Mouse (Mus musculus): ENCODE data around the gene St6galnac3. TPM values are rescaled to one million over a fixed set of nuclear protein-coding genes. Genes with fewer than 3 reads are reported as not detected.

St6galnac3 gene
- polyA plus RNA-seq, 1 experiment: 2.5 TPM

DNA sequence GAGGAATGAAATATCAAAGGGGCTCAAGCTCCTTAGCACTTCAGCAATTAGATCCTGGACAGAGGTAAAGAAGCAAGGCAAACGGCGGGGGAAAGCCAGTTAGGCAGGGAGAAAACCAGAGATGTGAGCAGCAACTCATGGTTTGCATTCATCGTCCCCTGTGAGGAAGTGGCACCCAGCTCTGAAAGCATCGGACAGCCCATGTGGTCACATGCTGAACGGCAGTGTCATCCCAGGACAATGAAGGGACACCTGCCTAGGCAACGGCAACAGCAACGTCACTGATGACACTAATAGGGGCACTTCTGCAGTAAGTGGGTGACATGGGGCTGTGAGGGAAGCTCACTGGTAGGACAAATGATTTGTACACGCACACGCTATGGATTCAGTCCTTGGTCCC is 249.1 kb downstream of the St6galnac3 start:
- no peak overlapping the region for H3K27ac ChIP-seq (ENCODE audit: insufficient read depth, low read length)
- no peaks in the 10 kb centered on the region for H3K4me1 ChIP-seq (ENCODE audit: control insufficient read depth, insufficient read depth, low read length)
- no peak overlapping the region for H3K4me3 ChIP-seq (ENCODE audit: insufficient read depth, low read length)
- TF ChIP-seq POLR2A (IDR thresholded peaks at IDR 0.05; ENCODE audit: low read depth, low read length) (no peak), CTCF (IDR thresholded peaks at IDR 0.05; ENCODE audit: borderline replicate concordance, insufficient read depth, low read length) (no peak)

DNA sequence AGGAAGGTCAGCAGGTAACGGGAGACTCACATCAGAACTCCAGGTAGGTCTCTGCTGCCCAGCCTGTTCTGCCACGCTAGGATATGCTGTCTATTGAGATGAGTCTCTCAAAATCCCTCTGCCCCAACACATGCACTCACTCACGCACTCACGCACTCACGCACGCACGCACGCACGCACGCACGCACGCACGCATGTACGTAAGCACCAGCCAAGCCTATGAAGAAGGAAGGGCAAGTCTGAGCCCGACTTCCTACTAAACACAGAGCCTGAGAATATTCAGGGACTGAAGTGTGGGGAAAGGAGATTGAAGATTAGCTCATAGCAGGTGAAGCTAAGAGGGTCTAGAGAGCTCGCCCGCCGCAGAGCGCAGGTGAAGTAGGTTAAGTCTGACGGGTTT is 249.5 kb downstream of the St6galnac3 start:
- Histone ChIP-seq H3K4me1 (ENCODE audit: control insufficient read depth, insufficient read depth, low read length) (no peaks in the 10 kb centered on the region), H3K4me3 (ENCODE audit: insufficient read depth, low read length) (no peak overlapping the region), H3K27ac (ENCODE audit: insufficient read depth, low read length) (no peak overlapping the region)
- TF ChIP-seq CTCF (IDR thresholded peaks at IDR 0.05; ENCODE audit: borderline replicate concordance, insufficient read depth, low read length): no peak
- no peak for TF ChIP-seq POLR2A (IDR thresholded peaks at IDR 0.05; ENCODE audit: low read depth, low read length)

DNA sequence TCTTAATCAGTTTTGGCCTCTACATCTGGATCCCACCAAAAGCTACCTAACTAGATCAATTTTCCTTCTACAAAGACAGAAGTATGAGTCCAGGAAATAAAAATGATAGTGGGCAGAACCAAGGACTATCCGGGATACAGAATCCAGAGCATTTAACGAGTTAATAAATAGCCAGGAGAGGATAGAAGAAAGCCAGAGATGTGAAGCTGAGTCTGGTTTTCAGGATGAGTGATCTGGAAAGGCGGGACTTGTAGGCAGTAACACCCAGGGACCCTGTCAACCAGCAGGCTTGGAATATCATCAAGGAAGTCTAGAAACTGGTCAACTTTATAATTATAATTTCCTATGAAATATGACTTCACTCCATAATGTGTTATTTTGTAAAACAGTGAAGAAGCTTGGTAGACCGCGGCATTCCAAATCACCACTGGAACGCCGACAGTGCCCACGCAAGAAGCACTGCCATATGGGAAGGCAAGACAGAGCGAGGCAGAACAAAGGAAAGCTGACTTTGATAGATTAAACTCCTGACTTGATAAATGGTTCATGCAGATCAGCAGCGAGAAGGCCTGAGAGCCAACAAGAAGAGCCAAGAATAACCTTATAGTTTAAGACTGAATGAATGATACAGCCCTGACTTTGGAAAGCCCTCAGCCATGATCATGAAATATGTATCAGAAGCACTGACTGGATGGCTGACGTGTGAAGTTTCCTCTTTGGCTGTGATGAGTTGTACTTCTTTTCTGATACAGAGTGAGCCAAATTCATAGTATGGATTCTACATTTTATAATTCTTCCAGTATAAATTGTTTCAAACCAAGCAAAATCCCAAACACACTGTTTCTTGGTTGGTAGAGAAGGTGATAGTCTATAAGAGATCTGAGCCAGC is 252.1 kb downstream of the St6galnac3 start:
- Histone ChIP-seq H3K4me3 (ENCODE audit: insufficient read depth, low read length) (no peak overlapping the region), H3K4me1 (ENCODE audit: control insufficient read depth, insufficient read depth, low read length) (no peaks in the 10 kb centered on the region), H3K27ac (ENCODE audit: insufficient read depth, low read length) (no peak overlapping the region)
- TF ChIP-seq POLR2A (IDR thresholded peaks at IDR 0.05; ENCODE audit: low read depth, low read length) (no peak), CTCF (IDR thresholded peaks at IDR 0.05; ENCODE audit: borderline replicate concordance, insufficient read depth, low read length) (no peak)

DNA sequence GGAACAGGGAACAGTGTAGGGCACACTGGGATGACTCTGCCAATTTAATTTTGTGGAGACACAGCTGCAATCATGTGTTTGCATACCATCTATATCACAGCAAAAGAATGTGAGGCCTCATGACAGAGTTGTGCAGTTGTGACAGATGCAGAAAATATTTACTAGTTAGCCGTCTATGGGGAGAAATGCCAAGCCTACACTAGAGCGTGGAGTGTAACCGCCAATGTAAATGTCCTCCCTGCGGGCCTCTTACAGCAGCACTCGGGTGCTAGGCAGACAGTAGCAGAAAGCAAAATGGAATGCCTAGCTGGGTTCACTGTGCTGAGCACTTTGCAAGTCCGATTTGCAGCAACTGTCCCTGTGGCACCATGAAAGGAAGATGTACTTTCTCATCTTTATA is 261.1 kb downstream of the St6galnac3 start:
- Histone ChIP-seq H3K4me1 (ENCODE audit: control insufficient read depth, insufficient read depth, low read length) (no peaks in the 10 kb centered on the region), H3K27ac (ENCODE audit: insufficient read depth, low read length) (no peak overlapping the region), H3K4me3 (ENCODE audit: insufficient read depth, low read length) (no peak overlapping the region)
- no peak for TF ChIP-seq POLR2A (IDR thresholded peaks at IDR 0.05; ENCODE audit: low read depth, low read length)
- TF ChIP-seq CTCF (IDR thresholded peaks at IDR 0.05; ENCODE audit: borderline replicate concordance, insufficient read depth, low read length): no peak

DNA sequence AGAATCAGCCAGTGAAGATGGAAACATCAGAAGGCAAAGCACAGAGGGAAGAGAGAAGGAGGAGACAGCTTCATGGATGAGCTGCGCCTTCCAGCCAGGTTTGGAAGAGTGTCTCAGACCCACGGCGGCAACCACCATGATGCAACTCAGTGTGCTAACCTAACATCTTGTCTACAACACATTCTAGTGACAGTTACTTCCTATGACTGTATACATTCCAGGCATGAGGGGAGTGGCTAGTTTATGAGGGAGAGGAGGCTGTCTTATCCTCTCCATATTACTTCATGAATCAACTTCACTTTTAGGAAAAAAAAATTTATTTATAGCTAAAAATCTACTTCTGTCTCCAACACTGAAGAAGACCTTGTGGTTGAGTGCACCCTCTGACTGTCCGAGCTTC is 264.8 kb downstream of the St6galnac3 start:
- TF ChIP-seq CTCF (IDR thresholded peaks at IDR 0.05; ENCODE audit: borderline replicate concordance, insufficient read depth, low read length) (no peak), POLR2A (IDR thresholded peaks at IDR 0.05; ENCODE audit: low read depth, low read length) (no peak)
- H3K4me3 ChIP-seq (ENCODE audit: insufficient read depth, low read length): no peak overlapping the region
- H3K27ac ChIP-seq (ENCODE audit: insufficient read depth, low read length): no peak overlapping the region
- H3K4me1 ChIP-seq (ENCODE audit: control insufficient read depth, insufficient read depth, low read length): no peaks in the 10 kb centered on the region

DNA sequence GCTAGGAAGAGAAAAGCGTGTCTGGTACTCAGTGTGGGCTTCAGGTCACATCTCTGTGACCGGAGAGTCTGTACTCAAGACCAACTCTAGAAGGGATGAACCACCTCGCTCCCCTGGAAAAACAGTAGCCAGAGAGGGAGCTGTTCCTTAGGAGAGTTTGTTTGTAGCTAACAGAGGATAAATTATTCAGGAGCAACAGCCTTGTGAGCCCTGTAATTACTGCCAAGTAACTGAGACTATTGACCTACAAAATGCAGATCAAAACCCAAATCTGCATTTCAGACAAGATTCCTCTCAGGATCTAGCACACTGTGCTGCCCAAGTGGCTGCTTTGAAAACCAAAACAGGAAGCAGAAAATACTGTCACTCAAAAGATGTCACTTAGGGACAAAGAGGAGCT is 266.4 kb downstream of the St6galnac3 start:
- Histone ChIP-seq H3K4me3 (ENCODE audit: insufficient read depth, low read length) (no peak overlapping the region), H3K4me1 (ENCODE audit: control insufficient read depth, insufficient read depth, low read length) (no peaks in the 10 kb centered on the region), H3K27ac (ENCODE audit: insufficient read depth, low read length) (no peak overlapping the region)
- no peak for TF ChIP-seq CTCF (IDR thresholded peaks at IDR 0.05; ENCODE audit: borderline replicate concordance, insufficient read depth, low read length)
- no peak for TF ChIP-seq POLR2A (IDR thresholded peaks at IDR 0.05; ENCODE audit: low read depth, low read length)

DNA sequence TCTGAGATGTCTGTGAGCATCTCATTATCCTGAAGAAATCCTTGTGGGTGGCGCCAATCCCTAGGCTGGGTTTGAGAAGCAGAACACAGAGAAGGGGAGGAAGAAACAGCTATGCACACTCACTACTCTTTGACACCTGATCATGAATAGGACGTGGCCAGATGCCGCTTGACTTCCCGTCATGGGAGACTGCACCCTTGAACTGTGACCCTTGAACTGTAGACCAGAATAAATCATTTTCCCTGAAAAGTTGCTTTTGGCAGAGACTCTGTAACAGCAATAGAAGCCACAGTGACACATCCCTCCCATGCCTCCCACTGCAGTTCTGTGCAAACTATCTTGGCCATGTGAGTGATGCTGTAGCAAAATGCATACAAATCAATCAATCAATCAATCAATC is 267.3 kb downstream of the St6galnac3 start:
- no peak for TF ChIP-seq CTCF (IDR thresholded peaks at IDR 0.05; ENCODE audit: borderline replicate concordance, insufficient read depth, low read length)
- TF ChIP-seq POLR2A (IDR thresholded peaks at IDR 0.05; ENCODE audit: low read depth, low read length): no peak
- Histone ChIP-seq H3K4me3 (ENCODE audit: insufficient read depth, low read length) (no peak overlapping the region), H3K4me1 (ENCODE audit: control insufficient read depth, insufficient read depth, low read length) (no peaks in the 10 kb centered on the region)

DNA sequence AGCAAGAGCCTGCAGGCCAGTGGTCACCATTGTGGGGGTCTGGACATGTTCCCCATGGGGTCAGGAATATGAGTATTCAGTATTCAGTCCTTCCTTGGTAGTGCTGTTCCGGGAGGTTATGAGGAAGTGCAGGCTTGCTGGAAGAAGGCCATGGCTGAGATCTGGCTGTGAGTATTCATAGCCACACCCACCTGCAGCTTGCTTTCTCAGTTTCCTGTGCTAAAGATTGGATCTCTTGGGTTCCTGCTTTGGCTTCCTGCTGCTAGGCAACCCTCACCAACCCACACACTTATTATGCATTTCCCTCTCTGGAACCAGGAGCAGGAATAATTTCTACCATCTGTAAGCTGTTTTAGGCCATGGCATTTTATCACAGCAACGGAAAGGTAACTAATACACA is 267.8 kb downstream of the St6galnac3 start:
- H3K4me1 ChIP-seq (ENCODE audit: control insufficient read depth, insufficient read depth, low read length): no peaks in the 10 kb centered on the region
- H3K27ac ChIP-seq (ENCODE audit: insufficient read depth, low read length): no peak overlapping the region
- no peak for TF ChIP-seq POLR2A (IDR thresholded peaks at IDR 0.05; ENCODE audit: low read depth, low read length)
- no peak for TF ChIP-seq CTCF (IDR thresholded peaks at IDR 0.05; ENCODE audit: borderline replicate concordance, insufficient read depth, low read length)
- H3K4me3 ChIP-seq (ENCODE audit: insufficient read depth, low read length): no peak overlapping the region

More for the DNA sequence above, 267.3 kb downstream of the St6galnac3 start:
- no peak overlapping the region for H3K27ac ChIP-seq (ENCODE audit: insufficient read depth, low read length)

DNA sequence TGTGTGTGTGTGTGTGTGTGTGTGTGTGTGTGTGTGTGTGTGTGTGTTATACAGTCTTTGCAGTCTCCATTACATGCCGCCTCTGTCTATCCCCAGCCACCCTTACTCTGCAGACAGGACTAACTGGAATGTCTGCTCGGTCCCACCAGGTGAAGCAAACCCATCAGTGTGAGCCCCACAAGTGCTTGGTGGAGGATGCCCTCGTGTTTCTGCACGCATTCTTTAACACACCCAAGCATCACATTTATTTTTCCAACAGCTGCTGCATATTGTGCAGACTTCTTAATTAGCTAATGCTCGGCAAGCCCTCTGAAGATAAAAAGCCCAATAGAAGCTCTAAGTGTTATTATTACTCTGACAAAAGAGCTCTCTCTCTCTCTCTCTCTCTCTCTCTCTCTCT is 268.7 kb downstream of the St6galnac3 start:
- H3K4me3 ChIP-seq (ENCODE audit: insufficient read depth, low read length): no peak overlapping the region
- no peak for TF ChIP-seq CTCF (IDR thresholded peaks at IDR 0.05; ENCODE audit: borderline replicate concordance, insufficient read depth, low read length)
- no peak for TF ChIP-seq POLR2A (IDR thresholded peaks at IDR 0.05; ENCODE audit: low read depth, low read length)
- H3K27ac ChIP-seq (ENCODE audit: insufficient read depth, low read length): no peak overlapping the region

More for the DNA sequence above, 268.7 kb downstream of the St6galnac3 start:
- no peaks in the 10 kb centered on the region for H3K4me1 ChIP-seq (ENCODE audit: control insufficient read depth, insufficient read depth, low read length)

Data from embryonic fibroblast, embryonic 13.5 days (primary cell).